Mouse (Mus musculus): ENCODE results near the gene Atg7. TPM values are rescaled to one million over a fixed set of nuclear protein-coding genes. Genes with fewer than 3 reads are reported as not detected.

Atg7 gene
- total and polyA plus RNA-seq, 2 experiments from 2014 or later: 17.1 to 21.5 TPM

DNA sequence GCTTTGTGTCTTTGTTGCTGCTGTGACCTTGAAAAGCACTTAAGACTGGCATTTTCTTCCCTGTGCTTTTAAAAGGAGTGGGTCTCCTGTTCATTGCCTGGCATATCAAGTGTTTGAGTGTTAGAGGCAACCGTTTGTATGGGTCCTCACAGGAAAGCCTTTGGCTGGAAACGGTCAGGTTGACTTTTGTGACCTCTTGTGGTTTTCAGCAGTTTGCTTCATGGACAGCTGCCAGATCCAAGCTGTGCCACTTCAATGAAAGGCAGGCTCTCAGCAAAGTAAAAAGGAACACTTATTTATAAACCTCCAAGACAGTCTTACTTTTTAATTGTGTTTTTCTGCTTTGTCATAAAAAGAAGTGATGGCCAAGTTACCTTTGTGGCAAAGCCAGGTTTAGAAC, 47.8 kb downstream of the Atg7 start:
- Histone ChIP-seq H3K36me3 (ENCODE audit: insufficient read depth, low read length) (no peaks in the 10 kb centered on the region), H3K4me2 (ENCODE audit: low read depth, low read length, poor library complexity, severe bottlenecking) (no peak overlapping the region), H3K27me3 (ENCODE audit: insufficient read depth, low read length) (no peaks in the 10 kb centered on the region), H3K9me3 (ENCODE audit: low read length) (no peaks in the 10 kb centered on the region), H3K9ac (replicated peaks; ENCODE audit: low read length, poor library complexity, severe bottlenecking) (no peak overlapping the region), H3K4me3 (ENCODE audit: low read depth, low read length) (no peak overlapping the region), H3K27ac (ENCODE audit: low read depth, low read length) (no peak overlapping the region), H3K4me1 (ENCODE audit: insufficient read depth, low read length) (no peaks in the 10 kb centered on the region)
- WGBS: 35% methylated on average over 2 of the region's 2 CpGs
- TF ChIP-seq CTCF (IDR thresholded peaks at IDR 0.05): no peak
- DNase-seq (ENCODE audit: low spot score) (peak; percentile 62), ATAC-seq (ENCODE audit: low FRiP score) (no peak)

GRCm38 (mm10) chr6:114691530-114691929, 48.6 kb downstream of the Atg7 start:
- Histone ChIP-seq H3K4me3 (ENCODE audit: low read depth, low read length) (no peak overlapping the region), H3K27me3 (ENCODE audit: insufficient read depth, low read length) (no peaks in the 10 kb centered on the region), H3K4me2 (ENCODE audit: low read depth, low read length, poor library complexity, severe bottlenecking) (no peak overlapping the region), H3K36me3 (ENCODE audit: insufficient read depth, low read length) (no peaks in the 10 kb centered on the region), H3K4me1 (ENCODE audit: insufficient read depth, low read length) (no peaks in the 10 kb centered on the region), H3K9me3 (ENCODE audit: low read length) (no peaks in the 10 kb centered on the region), H3K27ac (ENCODE audit: low read depth, low read length) (no peak overlapping the region), H3K9ac (replicated peaks; ENCODE audit: low read length, poor library complexity, severe bottlenecking) (no peak overlapping the region)
- WGBS: 74% methylated on average over 6 of the region's 6 CpGs
- DNase-seq (ENCODE audit: low spot score) (no peak), ATAC-seq (ENCODE audit: low FRiP score) (no peak)
- no peak for TF ChIP-seq CTCF (IDR thresholded peaks at IDR 0.05)

DNA sequence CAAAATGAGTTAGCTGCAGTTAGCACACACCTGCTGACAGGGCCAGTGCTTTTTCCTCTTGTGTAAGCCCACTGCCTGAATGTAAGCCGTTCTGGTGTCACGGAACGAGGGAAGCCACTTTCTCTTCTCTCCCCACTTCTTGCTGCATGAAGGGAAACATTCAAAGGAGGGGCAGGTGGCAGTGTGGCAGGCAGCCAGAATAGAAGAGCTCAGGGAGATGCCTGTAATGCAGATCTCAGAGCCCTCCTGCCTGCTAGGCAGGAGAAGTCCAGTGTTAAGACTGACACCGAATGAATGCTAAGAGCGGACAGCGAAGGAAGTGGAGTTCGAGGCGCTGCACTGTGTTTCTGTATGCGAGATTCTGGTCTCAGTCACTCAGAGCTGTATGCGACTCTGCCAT, 49.8 kb downstream of the Atg7 start:
- Histone ChIP-seq H3K4me1 (ENCODE audit: insufficient read depth, low read length) (no peaks in the 10 kb centered on the region), H3K4me2 (ENCODE audit: low read depth, low read length, poor library complexity, severe bottlenecking) (no peak overlapping the region), H3K4me3 (ENCODE audit: low read depth, low read length) (no peak overlapping the region), H3K9me3 (ENCODE audit: low read length) (no peaks in the 10 kb centered on the region), H3K36me3 (ENCODE audit: insufficient read depth, low read length) (no peaks in the 10 kb centered on the region), H3K27ac (ENCODE audit: low read depth, low read length) (no peak overlapping the region), H3K27me3 (ENCODE audit: insufficient read depth, low read length) (no peaks in the 10 kb centered on the region), H3K9ac (replicated peaks; ENCODE audit: low read length, poor library complexity, severe bottlenecking) (no peak overlapping the region)
- ATAC-seq (ENCODE audit: low FRiP score) (no peak), DNase-seq (ENCODE audit: low spot score) (peak; percentile 65)
- 73% methylated on average over 10 of the region's 10 CpGs for WGBS
- TF ChIP-seq CTCF (IDR thresholded peaks at IDR 0.05): no peak

DNA sequence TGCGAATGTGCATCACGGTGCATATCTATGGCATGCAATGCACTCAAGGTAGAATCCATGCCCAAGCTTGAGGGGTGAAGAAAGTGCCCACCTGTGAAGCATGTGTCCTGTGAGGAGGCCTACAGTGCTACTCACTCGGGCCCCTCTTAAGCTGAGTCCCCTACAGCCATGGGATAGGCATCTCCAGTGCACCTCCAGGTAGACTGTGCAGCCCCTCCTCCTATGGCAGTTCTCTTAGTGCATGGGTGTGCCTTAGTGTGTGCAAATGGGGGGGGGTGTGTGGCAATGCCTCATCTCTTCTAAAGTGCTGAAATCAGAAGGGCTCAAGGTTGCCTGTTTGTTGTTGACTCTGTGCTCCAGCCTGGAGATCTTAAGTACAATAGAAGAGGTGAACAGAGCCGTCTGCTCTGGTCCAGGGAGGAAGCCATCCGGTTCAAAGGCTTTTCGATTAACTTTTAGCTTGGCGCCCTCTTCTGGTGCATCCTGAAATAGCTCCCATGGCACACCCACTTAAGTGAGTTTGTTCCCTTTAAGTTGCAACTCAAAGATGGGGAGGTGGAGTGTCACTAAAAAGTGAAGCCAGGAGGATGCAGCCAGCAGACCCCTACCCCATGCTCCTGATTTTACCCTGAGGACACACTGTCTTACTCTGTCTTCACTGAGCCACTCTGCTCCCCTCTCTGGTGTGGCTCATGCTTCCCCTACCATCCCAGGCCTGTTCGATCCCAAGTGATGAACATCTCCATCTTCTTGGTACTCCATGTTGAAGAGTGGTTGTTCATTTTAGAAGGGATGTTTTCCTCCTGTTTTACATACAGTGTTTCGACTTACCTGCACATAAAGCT, 55.0 kb downstream of the Atg7 start:
- peak; percentile 86 for DNase-seq (ENCODE audit: low spot score)
- H3K27ac ChIP-seq (ENCODE audit: low read depth, low read length): no peak overlapping the region
- no peaks in the 10 kb centered on the region for H3K27me3 ChIP-seq (ENCODE audit: insufficient read depth, low read length)
- peak; percentile 65 for ATAC-seq (ENCODE audit: low FRiP score)
- no peaks in the 10 kb centered on the region for H3K9me3 ChIP-seq (ENCODE audit: low read length)
- H3K36me3 ChIP-seq (ENCODE audit: insufficient read depth, low read length): no peaks in the 10 kb centered on the region; the same call in 1 of the 2 replicates
- WGBS: 46% methylated on average over 9 of the region's 9 CpGs
- H3K4me3 ChIP-seq (ENCODE audit: low read depth, low read length): no peak overlapping the region
- H3K4me2 ChIP-seq (ENCODE audit: low read depth, low read length, poor library complexity, severe bottlenecking): no peak overlapping the region
- peak; percentile 86 for TF ChIP-seq CTCF (IDR thresholded peaks at IDR 0.05)
- H3K9ac ChIP-seq (replicated peaks; ENCODE audit: low read length, poor library complexity, severe bottlenecking): no peak overlapping the region
- H3K4me1 ChIP-seq (ENCODE audit: insufficient read depth, low read length): no peaks in the 10 kb centered on the region

GRCm38 (mm10) chr6:114698578-114698977, 55.7 kb downstream of the Atg7 start:
- no peaks in the 10 kb centered on the region for H3K27me3 ChIP-seq (ENCODE audit: insufficient read depth, low read length)
- peak; percentile 70 for TF ChIP-seq CTCF (IDR thresholded peaks at IDR 0.05)
- no peak overlapping the region for H3K27ac ChIP-seq (ENCODE audit: low read depth, low read length)
- ATAC-seq (ENCODE audit: low FRiP score): no peak; the same call in 1 of the 2 replicates
- H3K9me3 ChIP-seq (ENCODE audit: low read length): no peaks in the 10 kb centered on the region
- H3K9ac ChIP-seq (replicated peaks; ENCODE audit: low read length, poor library complexity, severe bottlenecking): no peak overlapping the region
- no peak overlapping the region for H3K4me3 ChIP-seq (ENCODE audit: low read depth, low read length)
- no peak overlapping the region for H3K4me2 ChIP-seq (ENCODE audit: low read depth, low read length, poor library complexity, severe bottlenecking)
- H3K4me1 ChIP-seq (ENCODE audit: insufficient read depth, low read length): no peaks in the 10 kb centered on the region
- DNase-seq (ENCODE audit: low spot score): peak; percentile 46
- 58% methylated on average over 5 of the region's 5 CpGs for whole genome bisulfite sequencing
- H3K36me3 ChIP-seq (ENCODE audit: insufficient read depth, low read length): no peaks in the 10 kb centered on the region; the same call in 1 of the 2 replicates

DNA sequence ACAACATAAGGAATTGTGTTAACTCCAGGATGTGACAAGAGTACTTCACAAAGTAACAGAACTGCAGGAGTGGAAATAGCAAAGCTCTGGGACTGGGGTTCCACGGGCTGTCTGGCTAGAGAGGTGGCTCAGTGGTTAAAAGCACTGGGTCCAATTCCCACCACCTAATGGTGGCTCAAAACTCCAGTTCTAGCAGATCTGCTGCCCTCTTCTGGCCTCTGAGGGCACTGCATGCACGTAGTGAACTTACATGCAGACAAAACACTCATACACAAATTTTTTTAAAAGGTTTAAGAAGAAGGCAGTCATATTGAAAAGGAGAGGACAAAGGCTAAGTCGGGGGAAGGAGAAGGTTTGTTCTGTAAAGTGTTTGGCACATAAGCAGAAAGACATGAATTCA, 57.8 kb downstream of the Atg7 start:
- H3K4me3 ChIP-seq (ENCODE audit: low read depth, low read length): no peak overlapping the region
- DNase-seq (ENCODE audit: low spot score) (no peak), ATAC-seq (ENCODE audit: low FRiP score) (no peak)
- H3K27ac ChIP-seq (ENCODE audit: low read depth, low read length): no peak overlapping the region
- peak; percentile 60 for TF ChIP-seq CTCF (IDR thresholded peaks at IDR 0.05)
- H3K4me1 ChIP-seq (ENCODE audit: insufficient read depth, low read length): no peaks in the 10 kb centered on the region
- H3K4me2 ChIP-seq (ENCODE audit: low read depth, low read length, poor library complexity, severe bottlenecking): no peak overlapping the region
- no peak overlapping the region for H3K9ac ChIP-seq (replicated peaks; ENCODE audit: low read length, poor library complexity, severe bottlenecking)
- no peaks in the 10 kb centered on the region; the same call in 1 of the 2 replicates for H3K36me3 ChIP-seq (ENCODE audit: insufficient read depth, low read length)
- no peaks in the 10 kb centered on the region for H3K9me3 ChIP-seq (ENCODE audit: low read length)
- no peaks in the 10 kb centered on the region for H3K27me3 ChIP-seq (ENCODE audit: insufficient read depth, low read length)
- WGBS: 84% methylated on average over 3 of the region's 3 CpGs

All from midbrain, postnatal 0 days (tissue).